Mouse (Mus musculus): ENCODE data around the gene Ssr1. TPM values are rescaled to one million over a fixed set of nuclear protein-coding genes. Genes with fewer than 3 reads are reported as not detected.

The Ssr1 gene
- polyA plus RNA-seq, 1 experiment from 2014 or later: 117 TPM

DNA sequence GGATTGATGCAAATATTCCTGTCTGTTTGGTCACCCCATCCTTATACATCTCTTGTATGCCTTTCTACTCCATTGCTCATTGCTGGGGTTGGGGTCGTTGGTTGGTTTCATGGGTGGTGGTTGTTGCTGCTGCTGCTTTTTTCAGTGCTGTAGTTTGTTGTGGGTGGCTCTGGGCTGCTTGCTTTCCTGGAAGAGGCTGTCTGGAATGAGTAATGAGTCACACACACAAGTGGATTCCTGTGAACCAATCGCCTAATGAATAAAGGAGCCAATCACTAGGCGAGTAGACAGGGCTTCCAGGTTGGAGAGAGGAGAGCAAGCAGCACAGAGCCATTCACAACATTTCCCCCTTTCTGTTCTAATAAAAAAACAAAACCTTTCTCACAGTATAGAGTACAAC, 57.7 kb downstream of the Ssr1 start:
- Histone ChIP-seq H3K27me3 (ENCODE audit: poor library complexity, severe bottlenecking) (no peaks in the 10 kb centered on the region), H3K9me3 (no peaks in the 10 kb centered on the region), H3K36me3 (replicated peaks) (peaks cover 54% of the 10 kb centered on the region), H3K4me3 (no peak overlapping the region), H3K4me1 (peaks cover 3% of the 10 kb centered on the region), H3K27ac (no peak overlapping the region)
- 85% methylated on average over 3 of the region's 3 CpGs for WGBS
- no peak for DNase-seq (ENCODE audit: extremely low spot score, low spot score)

- DNase-seq (ENCODE audit: extremely low spot score, low spot score): no peak
- Histone ChIP-seq H3K27me3 (ENCODE audit: poor library complexity, severe bottlenecking) (no peaks in the 10 kb centered on the region), H3K36me3 (replicated peaks) (peaks cover 68% of the 10 kb centered on the region), H3K4me3 (no peak overlapping the region), H3K9me3 (no peaks in the 10 kb centered on the region), H3K27ac (no peak overlapping the region), H3K4me1 (no peaks in the 10 kb centered on the region)
- 91% methylated on average over 8 of the region's 8 CpGs for WGBS
Observed at GRCm38 (mm10) chr13:37934920-37935319, 59.1 kb downstream of the Ssr1 start.

GRCm38 (mm10) chr13:37934075-37934474, 59.9 kb downstream of the Ssr1 start:
- WGBS: 81% methylated on average over 4 of the region's 4 CpGs

DNA sequence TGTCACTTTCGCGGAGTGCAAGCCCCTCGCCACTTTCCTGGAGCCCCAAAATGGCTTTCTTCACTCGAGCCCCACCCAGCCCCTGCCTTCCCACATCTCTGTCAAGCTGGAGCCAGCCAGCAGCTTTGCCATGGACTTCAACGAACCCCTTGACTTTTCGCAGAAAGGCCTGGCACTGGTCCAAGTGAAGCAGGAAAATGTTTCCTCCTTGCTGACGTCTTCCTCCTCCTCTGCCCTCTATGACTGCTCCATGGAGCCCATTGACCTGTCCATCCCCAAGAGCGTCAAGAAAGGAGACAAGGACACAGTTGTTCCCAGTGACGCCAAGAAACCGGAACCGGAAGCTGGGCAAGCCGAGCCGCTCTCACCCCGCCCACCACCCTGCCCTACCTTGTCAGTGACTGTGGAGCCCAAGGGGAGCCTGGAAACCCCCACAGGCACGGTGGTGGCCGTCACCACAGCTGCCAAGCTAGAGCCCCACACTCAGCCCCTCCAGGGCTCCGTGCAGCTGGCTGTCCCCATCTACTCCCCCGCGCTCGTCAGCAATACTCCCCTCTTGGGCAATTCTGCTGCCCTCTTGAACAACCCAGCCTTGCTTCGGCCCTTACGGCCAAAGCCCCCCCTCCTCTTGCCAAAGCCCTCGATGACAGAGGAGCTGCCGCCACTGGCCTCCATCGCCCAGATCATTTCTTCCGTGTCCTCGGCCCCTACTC, 62.7 kb downstream of the Ssr1 start:
- Histone ChIP-seq H3K27ac (0 out of 2 replicates have a peak overlapping the region, but pooled peaks have one; percentile 8), H3K36me3 (replicated peaks) (peaks cover 68% of the 10 kb centered on the region), H3K27me3 (ENCODE audit: poor library complexity, severe bottlenecking) (no peaks in the 10 kb centered on the region), H3K4me3 (no peak overlapping the region), H3K9me3 (no peaks in the 10 kb centered on the region), H3K4me1 (no peaks in the 10 kb centered on the region)
- DNase-seq (ENCODE audit: extremely low spot score, low spot score): no peak
- 66% methylated on average over 27 of the region's 27 CpGs for WGBS

More at GRCm38 (mm10) chr13:37934075-37934474, 59.9 kb downstream of the Ssr1 start:
- Histone ChIP-seq H3K36me3 (replicated peaks) (peaks cover 76% of the 10 kb centered on the region), H3K27me3 (ENCODE audit: poor library complexity, severe bottlenecking) (no peaks in the 10 kb centered on the region), H3K9me3 (no peaks in the 10 kb centered on the region), H3K27ac (no peak overlapping the region), H3K4me3 (no peak overlapping the region), H3K4me1 (no peaks in the 10 kb centered on the region)
- no peak for DNase-seq (ENCODE audit: extremely low spot score, low spot score)

DNA sequence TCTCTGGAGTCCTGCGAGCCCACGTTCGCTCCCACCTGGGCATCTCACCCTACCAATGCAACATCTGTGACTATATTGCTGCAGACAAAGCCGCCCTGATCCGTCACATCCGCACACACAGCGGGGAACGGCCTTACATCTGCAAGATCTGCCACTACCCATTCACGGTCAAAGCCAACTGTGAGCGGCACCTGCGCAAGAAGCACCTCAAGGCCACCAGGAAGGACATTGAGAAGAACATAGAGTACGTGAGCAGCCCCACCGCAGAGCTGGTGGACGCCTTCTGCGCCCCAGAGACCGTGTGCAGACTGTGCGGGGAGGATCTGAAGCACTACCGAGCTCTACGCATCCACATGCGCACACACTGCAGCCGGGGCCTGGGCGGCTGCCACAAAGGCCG, 63.4 kb downstream of the Ssr1 start:
- peaks cover 64% of the 10 kb centered on the region for H3K36me3 ChIP-seq (replicated peaks)
- DNase-seq (ENCODE audit: extremely low spot score, low spot score): no peak
- H3K4me3 ChIP-seq: no peak overlapping the region
- no peaks in the 10 kb centered on the region for H3K9me3 ChIP-seq
- 89% methylated on average over 23 of the region's 23 CpGs for WGBS
- H3K4me1 ChIP-seq: no peaks in the 10 kb centered on the region
- no peak overlapping the region for H3K27ac ChIP-seq
- no peaks in the 10 kb centered on the region for H3K27me3 ChIP-seq (ENCODE audit: poor library complexity, severe bottlenecking)

DNA sequence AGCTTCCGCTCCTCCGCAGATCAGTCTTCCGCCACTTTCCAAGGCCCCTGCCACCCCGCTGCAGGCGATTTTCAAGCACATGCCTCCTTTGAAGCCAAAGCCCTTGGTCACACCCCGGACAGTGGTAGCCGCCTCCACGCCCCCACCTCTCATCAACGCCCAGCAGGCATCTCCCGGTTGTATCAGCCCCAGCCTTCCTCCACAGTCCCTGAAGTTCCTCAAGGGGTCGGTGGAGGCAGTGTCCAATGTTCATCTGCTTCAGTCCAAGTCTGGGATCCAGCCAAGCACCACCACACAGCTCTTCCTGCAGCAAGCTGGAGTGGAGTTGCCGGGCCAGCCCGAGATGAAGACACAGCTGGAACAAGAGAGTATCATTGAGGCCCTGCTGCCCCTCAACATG, 63.9 kb downstream of the Ssr1 start:
- Histone ChIP-seq H3K9me3 (no peaks in the 10 kb centered on the region), H3K36me3 (replicated peaks) (peaks cover 62% of the 10 kb centered on the region), H3K4me3 (no peak overlapping the region), H3K4me1 (no peaks in the 10 kb centered on the region), H3K27ac (no peak overlapping the region), H3K27me3 (ENCODE audit: poor library complexity, severe bottlenecking) (no peaks in the 10 kb centered on the region)
- DNase-seq (ENCODE audit: extremely low spot score, low spot score): no peak
- WGBS: 92% methylated on average over 13 of the region's 13 CpGs

DNA sequence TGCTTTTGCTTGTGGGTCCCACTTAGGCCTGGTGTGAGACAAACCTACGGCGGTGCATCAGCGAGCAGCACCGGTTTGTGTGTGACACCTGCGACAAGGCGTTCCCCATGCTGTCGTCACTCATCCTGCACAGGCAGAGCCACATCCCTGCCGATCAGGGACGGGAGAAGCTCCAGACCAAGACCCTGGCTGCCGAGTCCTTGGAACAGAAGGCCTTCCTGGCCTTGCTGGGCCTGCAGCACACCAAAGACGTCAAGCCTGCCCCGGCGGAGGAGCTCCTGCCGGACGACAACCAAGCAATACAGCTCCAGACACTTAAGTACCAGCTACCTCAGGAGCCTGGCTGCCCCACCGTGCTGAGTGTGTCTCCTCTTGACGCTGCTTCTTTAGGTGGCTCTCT, 64.5 kb downstream of the Ssr1 start:
- DNase-seq (ENCODE audit: extremely low spot score, low spot score): no peak
- Histone ChIP-seq H3K36me3 (replicated peaks) (peaks cover 60% of the 10 kb centered on the region), H3K27ac (no peak overlapping the region), H3K27me3 (ENCODE audit: poor library complexity, severe bottlenecking) (no peaks in the 10 kb centered on the region), H3K9me3 (no peaks in the 10 kb centered on the region), H3K4me3 (no peak overlapping the region), H3K4me1 (no peaks in the 10 kb centered on the region)
- 95% methylated on average over 17 of the region's 17 CpGs for WGBS

DNA sequence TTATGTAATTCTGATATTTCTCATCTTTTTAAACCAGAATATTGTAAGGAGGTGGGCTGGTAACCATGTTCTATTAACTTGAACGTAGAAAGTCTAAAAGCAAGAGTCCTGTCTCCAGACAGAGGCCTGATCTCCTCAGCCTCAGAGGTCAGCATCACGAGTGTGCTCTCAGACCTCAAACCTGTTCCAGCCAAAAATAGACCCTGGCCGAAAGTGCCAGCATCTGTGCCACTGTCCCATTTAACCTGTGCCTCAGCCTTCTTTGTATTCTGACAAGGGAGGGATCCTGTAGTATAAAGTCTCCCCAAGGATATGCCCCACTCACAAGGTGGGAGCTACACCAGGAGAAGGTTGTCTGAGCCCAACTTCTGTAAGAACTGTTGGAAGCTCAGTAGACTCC, 67.6 kb downstream of the Ssr1 start:
- H3K27me3 ChIP-seq (ENCODE audit: poor library complexity, severe bottlenecking): no peaks in the 10 kb centered on the region
- H3K4me1 ChIP-seq: peaks cover 9% of the 10 kb centered on the region
- 92% methylated on average over 3 of the region's 3 CpGs for WGBS
- no peak overlapping the region for H3K4me3 ChIP-seq
- no peaks in the 10 kb centered on the region for H3K9me3 ChIP-seq
- no peak overlapping the region for H3K27ac ChIP-seq
- H3K36me3 ChIP-seq (replicated peaks): peaks cover 34% of the 10 kb centered on the region
- no peak for DNase-seq (ENCODE audit: extremely low spot score, low spot score)

- DNase-seq (ENCODE audit: extremely low spot score, low spot score): no peak
- Histone ChIP-seq H3K4me3 (no peak overlapping the region), H3K9me3 (no peaks in the 10 kb centered on the region), H3K4me1 (peaks cover 22% of the 10 kb centered on the region), H3K36me3 (replicated peaks) (peaks cover 15% of the 10 kb centered on the region), H3K27me3 (ENCODE audit: poor library complexity, severe bottlenecking) (no peaks in the 10 kb centered on the region), H3K27ac (no peak overlapping the region)
- 86% methylated on average over 4 of the region's 4 CpGs for WGBS
Observed at GRCm38 (mm10) chr13:37924461-37924948, 69.5 kb downstream of the Ssr1 start.

DNA sequence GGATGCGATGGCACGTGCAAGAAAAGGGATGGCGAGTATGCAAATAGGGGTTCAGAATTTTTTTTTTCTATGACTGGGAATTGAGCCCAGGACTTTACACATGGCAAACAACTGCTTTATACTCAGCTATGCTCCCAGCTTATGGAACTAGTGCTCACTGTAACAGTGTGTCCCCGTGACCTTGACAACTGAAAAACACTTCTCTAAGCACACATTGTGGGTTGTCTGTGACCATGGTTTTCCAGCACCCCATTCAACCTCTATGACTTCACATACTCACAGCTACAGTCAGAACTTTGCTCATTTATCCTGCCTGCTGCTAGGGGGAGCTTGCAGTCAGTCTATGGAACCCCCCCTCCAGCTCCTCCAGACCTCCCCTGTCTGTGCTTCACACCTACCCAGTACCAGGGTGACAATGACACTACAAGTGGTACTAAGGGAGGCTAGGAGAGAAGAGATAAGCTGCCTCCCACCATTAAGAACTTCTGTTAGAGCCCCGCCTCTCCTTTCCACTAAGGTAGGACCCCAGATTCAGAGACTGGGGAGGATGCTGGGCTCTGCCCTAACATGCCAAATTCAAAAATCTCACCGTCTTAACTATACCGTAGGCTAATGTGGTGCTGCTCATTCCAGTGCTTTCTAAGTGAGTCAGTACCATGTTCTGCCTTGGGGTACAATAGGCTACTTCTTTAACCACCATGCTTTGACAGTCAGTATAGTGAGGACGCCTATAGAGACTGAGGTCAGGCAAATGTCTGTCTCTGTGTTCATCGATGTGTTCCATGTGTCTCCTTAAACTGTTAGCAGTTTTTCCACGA, 70.2 kb downstream of the Ssr1 start:
- peaks cover 10% of the 10 kb centered on the region; the same call in 1 of the 2 replicates for H3K36me3 ChIP-seq (replicated peaks)
- no peak for DNase-seq (ENCODE audit: extremely low spot score, low spot score)
- peaks cover 22% of the 10 kb centered on the region for H3K4me1 ChIP-seq
- H3K9me3 ChIP-seq: no peaks in the 10 kb centered on the region
- WGBS: 89% methylated on average over 10 of the region's 10 CpGs
- H3K4me3 ChIP-seq: no peak overlapping the region
- no peaks in the 10 kb centered on the region for H3K27me3 ChIP-seq (ENCODE audit: poor library complexity, severe bottlenecking)
- no peak overlapping the region for H3K27ac ChIP-seq

DNA sequence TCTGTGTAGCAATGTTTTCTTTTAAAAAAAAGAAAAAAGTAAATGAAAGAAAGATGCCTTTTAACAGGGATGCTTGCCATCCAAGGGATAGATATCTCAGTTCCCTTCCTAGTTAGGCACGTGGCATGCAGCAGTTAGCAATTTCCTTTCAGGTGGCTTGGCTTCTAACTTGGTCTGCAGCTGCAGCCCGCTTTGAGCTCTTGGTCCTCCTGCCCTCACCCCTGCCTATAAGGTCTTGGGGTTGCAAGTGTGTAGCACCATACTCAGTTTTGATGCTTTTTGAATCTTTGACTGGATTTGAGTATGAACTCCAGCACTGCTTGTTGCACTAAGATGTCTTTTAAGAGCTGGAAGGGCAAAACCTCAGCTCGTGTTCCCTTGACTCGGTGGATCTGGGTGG, 70.9 kb downstream of the Ssr1 start:
- Histone ChIP-seq H3K4me3 (no peak overlapping the region), H3K36me3 (replicated peaks) (peaks cover 13% of the 10 kb centered on the region), H3K27me3 (ENCODE audit: poor library complexity, severe bottlenecking) (no peaks in the 10 kb centered on the region), H3K4me1 (peaks cover 22% of the 10 kb centered on the region), H3K27ac (no peak overlapping the region), H3K9me3 (no peaks in the 10 kb centered on the region)
- no peak for DNase-seq (ENCODE audit: extremely low spot score, low spot score)
- WGBS: 89% methylated on average over 4 of the region's 4 CpGs

GRCm38 (mm10) chr13:37920727-37921126, 73.3 kb downstream of the Ssr1 start:
- DNase-seq (ENCODE audit: extremely low spot score, low spot score): no peak
- Histone ChIP-seq H3K27me3 (ENCODE audit: poor library complexity, severe bottlenecking) (no peaks in the 10 kb centered on the region), H3K9me3 (no peaks in the 10 kb centered on the region), H3K4me1 (peaks cover 22% of the 10 kb centered on the region), H3K36me3 (replicated peaks) (peaks cover 31% of the 10 kb centered on the region), H3K4me3 (no peak overlapping the region), H3K27ac (no peak overlapping the region)
- 33% methylated on average over 2 of the region's 2 CpGs for WGBS

DNA sequence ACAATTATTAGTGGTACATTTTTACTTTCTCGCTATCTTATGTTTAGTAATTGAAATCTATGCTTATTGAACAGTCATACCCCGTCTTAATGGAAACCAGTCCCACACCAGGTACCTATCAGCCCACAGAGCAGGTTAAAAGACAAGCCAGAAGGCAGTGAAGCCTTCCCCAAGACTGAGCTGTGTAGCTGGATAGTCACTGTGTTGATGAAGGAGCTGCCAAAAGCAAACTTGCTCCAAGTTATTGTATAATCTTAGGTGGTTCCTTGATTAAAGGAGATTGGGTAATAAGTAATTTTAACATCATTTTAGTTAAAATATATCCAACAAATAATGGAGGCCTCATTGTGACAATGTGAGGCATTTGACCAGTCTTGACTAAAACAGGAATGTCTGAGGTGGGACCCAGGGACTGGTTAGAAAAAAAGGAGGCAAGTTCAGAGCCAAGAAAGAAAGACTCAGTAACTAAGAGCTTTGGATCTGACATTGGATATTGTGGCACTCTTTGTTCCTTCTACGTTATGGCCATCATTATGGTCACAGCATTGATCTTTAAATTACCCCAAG, 74.2 kb downstream of the Ssr1 start:
- Histone ChIP-seq H3K27me3 (ENCODE audit: poor library complexity, severe bottlenecking) (no peaks in the 10 kb centered on the region), H3K27ac (no peak overlapping the region), H3K36me3 (replicated peaks) (peaks cover 31% of the 10 kb centered on the region), H3K9me3 (no peaks in the 10 kb centered on the region), H3K4me3 (no peak overlapping the region), H3K4me1 (peaks cover 22% of the 10 kb centered on the region)
- 91% methylated on average over 3 of the region's 3 CpGs for WGBS
- no peak for DNase-seq (ENCODE audit: extremely low spot score, low spot score)

Measured in forebrain, embryonic 10.5 days (tissue).